Mouse (Mus musculus) embryonic facial prominence, embryonic 13.5 days (tissue): ENCODE measurements around the gene Gm20518. TPM values are rescaled to one million over a fixed set of nuclear protein-coding genes. Genes with fewer than 3 reads are reported as not detected.

ENCODE experiments used
- ATAC-seq: fragments of 200-750 bp; cut with Nextera tagmentation; 2 replicates; pipeline ENCODE4 v1.8.0; 2017; ENCODE audit warnings: low read depth; ENCODE audit not compliant: insufficient number of reproducible peaks, insufficient read depth, low FRiP score, low TSS enrichment
- H3K27ac ChIP-seq: fragments of 300-500 bp; sonication (generic); 2 replicates; pipeline ENCODE4 v1.5.1; 2015; ENCODE audit warnings: moderate library complexity, mild to moderate bottlenecking, inconsistent platforms
- H3K27me3 ChIP-seq: fragments of 300-500 bp; sonication (generic); 2 replicates; pipeline ENCODE4 v1.6.1; 2015; ENCODE audit warnings: mild to moderate bottlenecking, inconsistent platforms
- H3K36me3 ChIP-seq: fragments of 300-500 bp; sonication (generic); 2 replicates; pipeline ENCODE4 v1.6.1; 2015; ENCODE audit warnings: mild to moderate bottlenecking, inconsistent platforms
- H3K4me1 ChIP-seq: fragments of 300-500 bp; sonication (generic); 2 replicates; pipeline ENCODE4 v1.6.1; 2015; ENCODE audit warnings: inconsistent platforms
- H3K4me2 ChIP-seq: fragments of 300-500 bp; sonication (generic); 2 replicates; pipeline ENCODE4 v1.6.1; 2015; ENCODE audit warnings: moderate library complexity, mild to moderate bottlenecking, inconsistent platforms
- H3K4me3 ChIP-seq: fragments of 300-500 bp; sonication (generic); 2 replicates; pipeline ENCODE4 v1.5.1; 2015; ENCODE audit warnings: mild to moderate bottlenecking, inconsistent platforms
- H3K9ac ChIP-seq: fragments of 300-500 bp; sonication (generic); 2 replicates; pipeline ENCODE4 v1.6.1; 2015; ENCODE audit warnings: mild to moderate bottlenecking, inconsistent platforms
- H3K9me3 ChIP-seq: fragments of 300-500 bp; sonication (generic); 2 replicates; pipeline ENCODE4 v1.6.1; 2016; ENCODE audit warnings: inconsistent platforms
- WGBS: fragments of 180-500 bp; shearing (Covaris S2); methylation state at CpG from one replicate; pipeline ENCODE4 v1.1.7; 2015; ENCODE audit warnings: mixed read lengths; 5-methylcytosine and 5-hydroxymethylcytosine counted together
- polyA plus RNA-seq: library from polyadenylated mRNA; unstranded; fragments of >200 nt; fragmentation: Nextera tagmentation; extraction: Ambion mirVana; gene quantifications from 2 replicates; pipeline ENCODE4 v1.2.1, GENCODE M21; 2015

Gene Gm20518
- polyA plus RNA-seq, 1 experiment from 2014 or later, result 0.14 TPM

DNA sequence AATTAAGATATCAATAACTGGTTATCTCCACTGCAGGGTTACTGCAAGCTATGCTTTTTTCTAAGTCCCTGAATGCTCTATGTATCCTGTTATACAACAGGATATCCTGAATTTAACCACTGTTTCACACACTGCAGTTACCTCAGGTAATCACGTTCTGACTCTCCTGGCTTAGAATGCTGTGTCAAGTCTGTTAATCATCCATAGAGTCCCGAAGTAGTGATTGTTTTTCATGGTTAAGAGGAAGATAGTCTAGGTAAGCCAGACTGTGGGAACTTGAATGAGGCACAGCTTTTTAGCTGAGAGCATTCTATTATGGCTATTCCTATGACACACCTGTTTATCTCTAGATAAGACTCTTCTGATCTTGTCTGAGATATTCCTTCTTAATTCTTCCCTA lies 26.2 kb downstream of the Gm20518 start:
- Histone ChIP-seq H3K4me3 (no peak overlapping the region), H3K9me3 (no peaks in the 10 kb centered on the region), H3K9ac (no peak overlapping the region), H3K4me2 (no peak overlapping the region), H3K4me1 (0 out of 2 replicates have a peak, but pooled peaks cover 4% of the 10 kb centered on the region), H3K27ac (no peak overlapping the region), H3K27me3 (no peaks in the 10 kb centered on the region), H3K36me3 (peaks cover 47% of the 10 kb centered on the region)
- ATAC-seq, result no peak
- 97% methylated on average over 2 of the region's 2 CpGs for WGBS

DNA sequence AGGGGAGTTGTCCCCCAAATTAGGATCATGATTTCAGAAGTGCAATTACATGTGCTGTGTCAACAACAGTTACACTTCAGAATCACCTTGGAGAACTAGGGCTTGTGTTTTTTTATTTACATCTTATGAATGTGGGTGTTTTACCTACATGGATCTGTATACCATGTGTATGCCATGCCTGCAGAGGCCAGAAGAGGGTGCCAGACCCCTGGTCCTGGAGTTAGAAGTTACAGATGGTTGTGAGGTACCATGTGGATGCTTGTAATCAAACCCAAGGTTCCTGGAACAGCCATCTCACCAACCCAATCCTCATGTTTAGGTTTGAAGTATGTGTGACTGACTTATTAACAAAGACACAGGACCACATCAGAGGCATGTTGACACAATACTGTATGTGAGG lies 32.9 kb downstream of the Gm20518 start:
- Histone ChIP-seq H3K9me3 (no peaks in the 10 kb centered on the region), H3K4me2 (no peak overlapping the region), H3K27me3 (no peaks in the 10 kb centered on the region), H3K27ac (no peak overlapping the region), H3K4me1 (0 out of 2 replicates have a peak, but pooled peaks cover 6% of the 10 kb centered on the region), H3K36me3 (peaks cover 67% of the 10 kb centered on the region), H3K9ac (no peak overlapping the region), H3K4me3 (no peak overlapping the region)
- no peak for ATAC-seq

DNA sequence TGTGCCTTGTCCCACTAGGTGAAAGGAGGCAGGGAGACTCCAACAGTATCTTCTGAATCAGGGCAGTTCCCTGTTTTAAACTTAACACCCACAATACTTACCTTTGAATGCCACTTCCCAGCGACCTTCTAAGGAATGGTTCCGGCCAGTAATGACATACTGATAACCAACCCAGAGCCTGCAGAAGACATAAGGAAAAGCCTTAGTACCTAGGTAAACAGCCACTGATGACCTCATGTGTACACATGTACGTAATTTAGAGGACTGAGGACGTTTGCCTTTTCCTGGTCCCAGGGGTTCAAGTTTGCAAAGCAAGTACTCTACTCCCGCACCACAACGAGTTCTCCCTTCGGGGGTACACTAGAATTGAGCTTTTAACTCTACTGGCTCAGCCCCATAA lies 34.3 kb downstream of the Gm20518 start:
- 88% methylated on average over 7 of the region's 7 CpGs for WGBS
- no peak overlapping the region for H3K4me2 ChIP-seq
- H3K4me3 ChIP-seq, result no peak overlapping the region
- no peak overlapping the region for H3K27ac ChIP-seq
- H3K9ac ChIP-seq, result no peak overlapping the region
- H3K27me3 ChIP-seq, result no peaks in the 10 kb centered on the region
- H3K36me3 ChIP-seq, result peaks cover 79% of the 10 kb centered on the region
- ATAC-seq, result no peak
- H3K9me3 ChIP-seq, result no peaks in the 10 kb centered on the region
- H3K4me1 ChIP-seq, result 0 out of 2 replicates have a peak, but pooled peaks cover 5% of the 10 kb centered on the region

- Histone ChIP-seq H3K9me3 (no peaks in the 10 kb centered on the region), H3K4me2 (no peak overlapping the region), H3K9ac (no peak overlapping the region), H3K4me1 (no peaks in the 10 kb centered on the region), H3K4me3 (no peak overlapping the region), H3K27me3 (no peaks in the 10 kb centered on the region), H3K27ac (no peak overlapping the region), H3K36me3 (peaks cover 89% of the 10 kb centered on the region)
- 86% methylated on average over 2 of the region's 2 CpGs for WGBS
- no peak for ATAC-seq
These were observed 38.2 kb downstream of the Gm20518 start for GRCm38 (mm10) chr16:17853263-17853662.

- 93% methylated on average over 1 of the region's 1 CpGs for WGBS
- Histone ChIP-seq H3K36me3 (peaks cover 89% of the 10 kb centered on the region), H3K27ac (no peak overlapping the region), H3K27me3 (no peaks in the 10 kb centered on the region), H3K4me2 (no peak overlapping the region), H3K4me1 (no peaks in the 10 kb centered on the region), H3K9me3 (no peaks in the 10 kb centered on the region), H3K4me3 (no peak overlapping the region), H3K9ac (no peak overlapping the region)
- ATAC-seq, result no peak
These were observed 39.6 kb downstream of the Gm20518 start for GRCm38 (mm10) chr16:17851860-17852259.

DNA sequence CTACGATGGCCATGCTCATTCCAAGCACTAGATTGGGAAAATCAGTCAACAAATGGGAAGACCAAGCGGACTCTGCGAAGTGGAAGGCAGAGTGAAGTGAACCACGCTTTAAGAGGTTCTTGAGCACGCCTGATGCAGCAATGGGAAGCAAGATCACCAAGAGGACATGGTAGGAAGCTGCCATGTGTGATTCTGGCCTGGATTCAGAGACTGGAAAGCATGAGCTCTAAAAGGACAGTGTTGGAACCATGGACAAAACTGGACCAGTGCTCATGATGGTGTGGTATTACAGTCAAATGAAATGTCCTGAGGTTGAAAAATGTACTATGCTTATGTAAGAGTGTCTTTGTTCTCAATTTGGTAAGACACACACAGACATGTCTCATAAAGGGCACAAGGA lies 40.1 kb downstream of the Gm20518 start:
- H3K36me3 ChIP-seq, result peaks cover 89% of the 10 kb centered on the region
- H3K27ac ChIP-seq, result no peak overlapping the region
- H3K9ac ChIP-seq, result no peak overlapping the region
- H3K4me2 ChIP-seq, result no peak overlapping the region
- no peaks in the 10 kb centered on the region for H3K9me3 ChIP-seq
- H3K4me3 ChIP-seq, result no peak overlapping the region
- H3K27me3 ChIP-seq, result no peaks in the 10 kb centered on the region
- no peak for ATAC-seq
- no peaks in the 10 kb centered on the region for H3K4me1 ChIP-seq
- 96% methylated on average over 5 of the region's 5 CpGs for WGBS

DNA sequence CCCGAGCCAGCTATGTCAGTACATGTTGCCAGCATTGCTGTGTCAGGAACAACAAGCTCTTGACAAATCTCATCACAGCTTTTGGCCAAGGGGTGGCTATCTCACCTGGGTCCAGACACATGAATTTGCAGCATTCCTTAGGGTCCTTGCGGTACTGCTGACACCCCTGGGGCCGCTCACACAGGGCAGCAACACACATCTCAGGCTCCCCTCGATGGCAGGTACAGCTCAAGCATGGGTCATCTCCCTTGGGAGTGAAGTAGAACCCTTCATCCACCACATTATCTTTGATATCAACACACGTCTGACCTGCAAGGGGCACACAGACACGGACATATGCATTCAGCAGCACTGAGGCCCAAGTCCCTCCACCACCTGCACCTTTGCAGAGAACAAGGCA lies 42.0 kb downstream of the Gm20518 start:
- Histone ChIP-seq H3K27me3 (no peaks in the 10 kb centered on the region), H3K4me3 (no peak overlapping the region), H3K27ac (no peak overlapping the region), H3K4me1 (no peaks in the 10 kb centered on the region), H3K9me3 (no peaks in the 10 kb centered on the region), H3K4me2 (no peak overlapping the region), H3K9ac (no peak overlapping the region), H3K36me3 (peaks cover 92% of the 10 kb centered on the region)
- no peak for ATAC-seq
- 83% methylated on average over 6 of the region's 6 CpGs for WGBS

DNA sequence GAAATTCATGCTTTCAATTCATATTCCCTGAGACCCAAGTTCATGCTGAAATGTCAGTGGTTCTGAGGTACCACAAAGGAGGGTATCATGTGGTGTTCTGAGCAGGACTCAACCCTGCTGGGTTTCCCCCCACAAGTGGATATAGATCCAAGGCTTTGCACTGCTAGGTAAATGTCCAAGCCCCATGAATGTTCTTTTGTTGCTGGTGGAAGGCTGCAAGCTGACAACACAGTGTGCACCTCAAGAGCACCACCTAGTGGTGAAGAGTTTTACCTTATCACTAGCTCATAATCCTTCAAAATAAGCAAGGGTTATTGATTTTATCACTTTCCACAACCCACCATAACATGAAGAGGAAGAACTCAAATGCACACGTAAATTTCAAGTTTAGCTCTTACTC lies 42.5 kb downstream of the Gm20518 start:
- no peak for ATAC-seq
- no peaks in the 10 kb centered on the region for H3K9me3 ChIP-seq
- 27% methylated on average over 1 of the region's 1 CpGs for WGBS
- no peak overlapping the region for H3K9ac ChIP-seq
- no peaks in the 10 kb centered on the region for H3K27me3 ChIP-seq
- H3K4me1 ChIP-seq, result no peaks in the 10 kb centered on the region
- H3K4me3 ChIP-seq, result no peak overlapping the region
- no peak overlapping the region for H3K4me2 ChIP-seq
- no peak overlapping the region for H3K27ac ChIP-seq
- H3K36me3 ChIP-seq, result peaks cover 92% of the 10 kb centered on the region

GRCm38 (mm10) chr16:17848431-17848830 lies 43.0 kb downstream of the Gm20518 start:
- Histone ChIP-seq H3K4me3 (no peak overlapping the region), H3K9ac (no peak overlapping the region), H3K27ac (no peak overlapping the region), H3K4me2 (no peak overlapping the region), H3K27me3 (no peaks in the 10 kb centered on the region), H3K4me1 (no peaks in the 10 kb centered on the region), H3K36me3 (peaks cover 94% of the 10 kb centered on the region), H3K9me3 (no peaks in the 10 kb centered on the region)
- WGBS, result 97% methylated on average over 6 of the region's 6 CpGs
- no peak for ATAC-seq

GRCm38 (mm10) chr16:17843701-17844365 lies 47.6 kb downstream of the Gm20518 start:
- no peaks in the 10 kb centered on the region for H3K9me3 ChIP-seq
- no peaks in the 10 kb centered on the region for H3K4me1 ChIP-seq
- no peak overlapping the region for H3K27ac ChIP-seq
- no peak for ATAC-seq
- H3K27me3 ChIP-seq, result no peaks in the 10 kb centered on the region
- no peak overlapping the region for H3K9ac ChIP-seq
- H3K36me3 ChIP-seq, result peaks cover 90% of the 10 kb centered on the region
- no peak overlapping the region for H3K4me3 ChIP-seq
- H3K4me2 ChIP-seq, result no peak overlapping the region
- 90% methylated on average over 10 of the region's 10 CpGs for WGBS

GRCm38 (mm10) chr16:17842437-17842836 lies 49.0 kb downstream of the Gm20518 start:
- Histone ChIP-seq H3K4me3 (no peak overlapping the region), H3K4me1 (no peaks in the 10 kb centered on the region), H3K27me3 (peaks cover 6% of the 10 kb centered on the region), H3K9me3 (no peaks in the 10 kb centered on the region), H3K4me2 (no peak overlapping the region), H3K36me3 (peaks cover 80% of the 10 kb centered on the region), H3K27ac (no peak overlapping the region), H3K9ac (no peak overlapping the region)
- ATAC-seq, result no peak
- WGBS, result 90% methylated on average over 7 of the region's 7 CpGs

DNA sequence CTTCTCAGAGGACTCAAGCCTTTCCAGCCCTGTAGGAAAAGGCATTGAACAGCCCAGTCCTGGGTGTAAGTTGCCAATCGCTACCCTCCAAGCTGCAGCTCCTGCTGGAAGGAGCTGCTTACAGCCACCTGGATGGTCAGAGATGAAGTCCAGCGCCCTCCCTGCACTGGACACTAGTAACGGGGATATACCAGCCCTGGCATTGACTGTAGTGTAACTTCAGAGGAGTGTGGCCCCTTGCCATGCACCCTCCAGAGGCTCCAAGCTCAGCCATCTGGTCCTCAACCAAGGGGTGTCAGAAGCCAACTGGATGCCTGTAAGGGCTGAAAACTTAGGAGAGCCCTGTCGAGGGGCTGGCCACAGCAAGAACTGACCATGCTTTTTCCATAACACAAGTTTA lies 51.5 kb downstream of the Gm20518 start:
- 81% methylated on average over 4 of the region's 4 CpGs for WGBS
- Histone ChIP-seq H3K4me3 (no peak overlapping the region), H3K9ac (no peak overlapping the region), H3K27me3 (peaks cover 31% of the 10 kb centered on the region), H3K9me3 (no peaks in the 10 kb centered on the region), H3K27ac (no peak overlapping the region), H3K4me1 (no peaks in the 10 kb centered on the region), H3K36me3 (peaks cover 56% of the 10 kb centered on the region), H3K4me2 (no peak overlapping the region)
- no peak for ATAC-seq
